Mouse (Mus musculus) intestine, embryonic 15.5 days (tissue): ENCODE data around the gene Pkd1l2. TPM values are rescaled to one million over a fixed set of nuclear protein-coding genes. Genes with fewer than 3 reads are reported as not detected.

ENCODE experiments used
- polyA plus RNA-seq: library from polyadenylated mRNA; unstranded; fragments of >200 nt; fragmentation: Nextera tagmentation; extraction: Ambion mirVana; gene quantifications from 2 replicates; pipeline ENCODE4 v1.2.1, GENCODE M21; 2015

Gene Pkd1l2
- polyA plus RNA-seq, 1 experiment from 2014 or later: not detected

Other genes with a start within 250 kb of the Pkd1l2 start
- 73.1 and 79.8 TPM in 2 replicates for gene Cmc2, start 161.0 kb downstream of the Pkd1l2 start, polyA plus RNA-seq
- gene Cenpn, start 160.7 kb downstream of the Pkd1l2 start, polyA plus RNA-seq: 24.5 and 29.5 TPM in 2 replicates
- gene Atmin, start 139.1 kb downstream of the Pkd1l2 start, polyA plus RNA-seq: 9.5 and 10.2 TPM in 2 replicates
- 1.2 and 1.3 TPM in 2 replicates for gene 1700030J22Rik, start 103.5 kb downstream of the Pkd1l2 start, polyA plus RNA-seq
- 165 and 181 TPM in 2 replicates for gene Gcsh, start 88.9 kb downstream of the Pkd1l2 start, polyA plus RNA-seq
- 1.2 and 1.4 TPM in 2 replicates for gene Bco1, start 13.4 kb upstream of the Pkd1l2 start, polyA plus RNA-seq
- gene Gan, start 75.7 kb upstream of the Pkd1l2 start, polyA plus RNA-seq: 2.1 and 2.5 TPM in 2 replicates
- gene Cmip, start 174.6 kb upstream of the Pkd1l2 start, polyA plus RNA-seq: 25.4 and 29.2 TPM in 2 replicates